18 mouse cellular contexts compared by ENCODE assay signal in the genomic region with DNA sequence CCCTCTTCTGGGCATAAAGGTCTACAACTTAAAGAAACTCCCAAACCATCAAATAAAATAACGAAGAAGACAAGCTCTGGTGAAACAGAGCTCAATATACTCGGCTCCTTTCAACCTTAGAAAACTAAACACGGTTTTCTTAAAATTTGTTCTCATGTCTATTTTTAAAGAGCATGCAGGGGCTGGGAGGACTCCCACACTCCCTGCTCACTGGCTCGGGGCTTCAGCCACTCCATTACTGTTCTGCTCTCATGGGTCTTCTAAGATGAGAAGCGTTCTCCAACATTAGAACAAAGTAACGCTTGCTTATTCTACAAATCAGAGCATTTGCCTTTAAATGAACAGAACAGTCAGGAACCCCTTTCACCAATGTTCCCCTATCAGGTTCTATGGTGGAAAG.
"Had no signal": no experiment of that assay in that cellular context is flagged by ENCODE, and none has a peak within 500 bp of the region (broad histone marks: within the 10 kb centered on the region; RNA-seq: fewer than 3 reads in every experiment).

No protein-coding gene starts in this region.

- H3K9me3 ChIP-seq: midbrain, embryonic 10.5 days; midbrain, embryonic 12.5 days; neural tube, embryonic 13.5 days; neural tube, embryonic 15.5 days had no signal

- H3K27me3 ChIP-seq: neural tube, embryonic 13.5 days; neural tube, embryonic 15.5 days had no signal

- DNase-seq: lung, adult 18-20 months; lung, embryonic 14.5 days; lung, postnatal 10 days; lung, postnatal 4 days; midbrain, embryonic 14.5 days; retina, postnatal 1 day; right cerebral cortex, postnatal 25 days; right cerebral cortex, postnatal 4 days; spleen, adult 18-20 months; thymus, adult 18-20 months; thymus, postnatal 14 days; thymus, postnatal 36 days had no signal

- H3K4me3 ChIP-seq: midbrain, embryonic 10.5 days; midbrain, embryonic 12.5 days; myocyte; neural tube, embryonic 13.5 days; neural tube, embryonic 15.5 days had no signal

- H3K27ac ChIP-seq: midbrain, embryonic 10.5 days; midbrain, embryonic 12.5 days; neural tube, embryonic 13.5 days; neural tube, embryonic 15.5 days had no signal

- ATAC-seq: midbrain, embryonic 16.5 days had no signal

- H3K36me3 ChIP-seq: midbrain, embryonic 10.5 days; midbrain, embryonic 12.5 days; neural tube, embryonic 13.5 days; neural tube, embryonic 15.5 days had no signal
